Mouse (Mus musculus) heart, embryonic 16.5 days (tissue): ENCODE results near the gene Trim10. TPM values are rescaled to one million over a fixed set of nuclear protein-coding genes. Genes with fewer than 3 reads are reported as not detected.

Source experiments
- ATAC-seq: fragments of 200-750 bp; cut with Nextera tagmentation; replicated peaks from 2 replicates; pipeline ENCODE4 v1.8.0; 2017; ENCODE audit warnings: moderate number of reproducible peaks; ENCODE audit not compliant: insufficient read depth, low FRiP score; ENCODE audit errors: extremely low read depth
- H3K27ac ChIP-seq: fragments of 300-500 bp; sonication (generic); 2 replicates; pipeline ENCODE4 v1.5.1; 2014; ENCODE audit warnings: mild to moderate bottlenecking, low read length, control low read depth, moderate library complexity
- H3K27me3 ChIP-seq: fragments of 300-500 bp; sonication (generic); 2 replicates; pipeline ENCODE4 v1.6.1; 2014; ENCODE audit warnings: low read length, mixed read lengths; ENCODE audit not compliant: control insufficient read depth, insufficient read depth
- H3K36me3 ChIP-seq: fragments of 300-500 bp; sonication (generic); 2 replicates; pipeline ENCODE4 v1.6.1; 2014; ENCODE audit not compliant: control insufficient read depth, insufficient read depth
- H3K4me1 ChIP-seq: fragments of 300-500 bp; sonication (generic); 2 replicates; pipeline ENCODE4 v1.6.1; 2014; ENCODE audit warnings: low read length, mixed read lengths; ENCODE audit not compliant: control insufficient read depth, insufficient read depth
- H3K4me2 ChIP-seq: fragments of 300-500 bp; sonication (generic); 2 replicates; pipeline ENCODE4 v1.6.1; 2014; ENCODE audit warnings: low read depth, mild to moderate bottlenecking, control low read depth, low read length
- H3K4me3 ChIP-seq: fragments of 300-500 bp; sonication (generic); 2 replicates; pipeline ENCODE4 v1.5.1; 2014; ENCODE audit warnings: mild to moderate bottlenecking, control low read depth, low read length
- H3K9ac ChIP-seq: fragments of 300-500 bp; sonication (generic); 2 replicates; pipeline ENCODE4 v1.6.1; 2014; ENCODE audit warnings: low read length, control low read depth
- H3K9me3 ChIP-seq: fragments of 300-500 bp; sonication (generic); replicated peaks from 2 replicates; pipeline ENCODE4 v1.6.1; 2016; ENCODE audit warnings: low read length; ENCODE audit not compliant: control insufficient read depth
- WGBS: fragments of 180-500 bp; shearing (Covaris S2); extraction: QIAGEN DNeasy Blood & Tissue Kit; methylation state at CpG from one replicate; pipeline ENCODE4 v1.1.7; 2014; 5-methylcytosine and 5-hydroxymethylcytosine counted together
- polyA plus RNA-seq: library from polyadenylated mRNA; unstranded; fragments of >200 nt; fragmentation: Nextera tagmentation; extraction: Ambion mirVana; gene quantifications from 2 replicates; pipeline ENCODE4 v1.2.1, GENCODE M21; 2015

Gene Trim10
- polyA plus RNA-seq, 1 experiment from 2014 or later: 5.8 TPM

- peaks cover 14% of the 10 kb centered on the region for H3K4me1 ChIP-seq
- peak; percentile 99 for ATAC-seq
- WGBS: under 1% methylated on average over 54 of the region's 58 CpGs
- H3K4me3 ChIP-seq: peak within 1 kb of the TSS; percentile 79
- H3K4me2 ChIP-seq: peak within 1 kb of the TSS; percentile 84
- no peaks in the 10 kb centered on the region for H3K9me3 ChIP-seq
- no peaks in the 10 kb centered on the region; the same call in 1 of the 2 replicates for H3K36me3 ChIP-seq
- H3K27me3 ChIP-seq: no peaks in the 10 kb centered on the region
- H3K9ac ChIP-seq: peak within 1 kb of the TSS; percentile 91
- H3K27ac ChIP-seq: peak within 1 kb of the TSS; percentile 95
These were observed 32.3 kb upstream of the Trim10 start, which contains the start of gene Trim26 for GRCm38 (mm10) chr17:36836874-36837647. Gene Trim26 (plus strand): TSS chr17:36837134.

DNA sequence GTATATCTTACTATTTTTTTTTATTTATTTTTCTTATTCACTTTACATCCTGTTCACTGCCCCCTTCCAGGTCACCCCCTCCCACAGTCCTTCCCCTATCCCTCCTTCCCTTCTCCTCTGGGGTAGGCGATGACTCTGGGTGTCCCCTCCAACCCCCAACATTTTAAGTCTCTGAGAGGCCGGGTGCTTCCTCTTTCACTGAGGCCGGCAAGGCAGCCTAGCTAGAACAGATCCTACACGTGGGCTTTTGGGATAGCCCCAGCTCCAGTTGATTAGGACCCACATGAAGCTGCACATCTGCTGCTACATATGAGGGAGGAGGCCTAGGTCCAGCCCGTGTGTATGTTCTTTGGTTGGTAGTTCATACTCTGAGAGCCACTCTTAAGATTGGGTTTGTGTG, 30.4 kb upstream of the Trim10 start:
- 75% methylated on average over 5 of the region's 5 CpGs for WGBS
- ATAC-seq: no peak
- no peaks in the 10 kb centered on the region for H3K27me3 ChIP-seq
- no peak overlapping the region for H3K9ac ChIP-seq
- H3K9me3 ChIP-seq: no peaks in the 10 kb centered on the region
- no peak overlapping the region for H3K4me2 ChIP-seq
- no peak overlapping the region for H3K4me3 ChIP-seq
- peaks cover 18% of the 10 kb centered on the region for H3K4me1 ChIP-seq
- H3K27ac ChIP-seq: no peak overlapping the region
- H3K36me3 ChIP-seq: no peaks in the 10 kb centered on the region; the same call in 1 of the 2 replicates

DNA sequence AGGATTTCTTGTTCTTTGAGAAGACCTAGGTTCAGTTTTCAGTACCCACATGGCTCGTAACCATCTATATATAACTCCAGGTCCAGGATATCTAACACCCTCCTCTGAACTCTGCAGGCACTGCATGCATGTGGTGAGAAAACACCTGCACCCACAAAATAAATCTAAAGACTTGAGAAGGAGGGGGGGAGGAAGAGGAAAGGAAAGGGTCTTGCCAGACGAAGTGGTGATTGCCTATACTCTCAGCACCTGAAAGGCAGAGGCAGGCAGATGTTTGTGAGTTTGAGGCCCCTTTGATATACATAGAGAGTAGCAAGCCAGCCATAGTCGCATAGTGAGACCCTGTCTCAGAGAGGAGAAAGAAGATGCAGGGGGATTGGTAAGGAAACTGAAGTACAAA, 29.4 kb upstream of the Trim10 start:
- Histone ChIP-seq H3K27ac (no peak overlapping the region), H3K4me3 (no peak overlapping the region), H3K27me3 (no peaks in the 10 kb centered on the region), H3K36me3 (no peaks in the 10 kb centered on the region; the same call in 1 of the 2 replicates), H3K4me1 (peaks cover 23% of the 10 kb centered on the region), H3K9me3 (no peaks in the 10 kb centered on the region), H3K4me2 (no peak overlapping the region), H3K9ac (no peak overlapping the region)
- WGBS: 65% methylated on average over 3 of the region's 3 CpGs
- ATAC-seq: no peak

DNA sequence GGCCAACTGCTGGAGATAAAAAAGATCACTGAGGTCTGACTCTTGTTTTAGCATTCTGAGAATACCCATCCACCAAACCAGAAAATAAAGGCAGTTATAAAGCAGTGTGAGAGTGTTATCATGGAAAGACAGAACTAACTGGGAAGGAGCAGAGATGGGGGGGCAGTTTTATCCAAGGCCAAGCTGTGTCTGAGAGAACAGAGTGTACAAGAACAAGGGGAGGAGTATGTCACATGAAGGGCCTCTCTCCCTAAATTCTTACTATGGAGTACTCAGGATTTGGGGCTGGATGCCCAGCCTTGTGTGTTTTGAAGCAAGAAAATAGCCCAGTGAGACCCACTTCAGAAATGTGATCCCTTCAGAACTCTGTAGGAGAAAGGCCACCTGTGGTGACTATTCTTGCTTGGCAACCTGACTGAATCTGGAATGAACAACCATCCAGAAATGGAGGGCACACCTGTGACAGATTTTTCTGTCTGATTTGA, 28.4 kb upstream of the Trim10 start:
- H3K27ac ChIP-seq: no peak overlapping the region
- H3K36me3 ChIP-seq: no peaks in the 10 kb centered on the region; the same call in 1 of the 2 replicates
- no peak for ATAC-seq
- H3K27me3 ChIP-seq: no peaks in the 10 kb centered on the region
- no peak overlapping the region for H3K9ac ChIP-seq
- H3K4me3 ChIP-seq: no peak overlapping the region
- no peaks in the 10 kb centered on the region for H3K9me3 ChIP-seq
- peaks cover 22% of the 10 kb centered on the region for H3K4me1 ChIP-seq
- H3K4me2 ChIP-seq: no peak overlapping the region

DNA sequence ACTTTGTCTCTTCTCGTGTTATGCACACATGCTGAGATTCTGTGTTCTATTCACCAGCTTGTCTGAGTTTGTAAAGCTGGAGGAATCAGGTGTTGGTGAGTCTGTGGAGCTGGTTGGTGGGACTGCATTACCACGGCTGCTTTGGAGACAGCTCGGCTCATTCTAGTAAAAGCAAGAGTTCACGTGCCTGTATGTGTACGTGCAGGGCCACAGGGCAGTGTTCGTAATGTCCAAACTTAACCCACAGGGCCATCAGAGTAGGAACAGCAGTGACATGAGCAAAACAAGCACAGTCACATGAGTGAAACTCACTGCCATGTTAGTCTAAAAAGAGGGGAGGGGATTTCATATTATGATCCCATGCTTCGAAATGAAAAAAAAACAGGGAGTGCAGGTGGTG, 25.7 kb upstream of the Trim10 start:
- H3K4me1 ChIP-seq: peaks cover 12% of the 10 kb centered on the region
- H3K9ac ChIP-seq: no peak overlapping the region
- WGBS: 72% methylated on average over 7 of the region's 7 CpGs
- ATAC-seq: no peak
- H3K9me3 ChIP-seq: no peaks in the 10 kb centered on the region
- H3K4me3 ChIP-seq: no peak overlapping the region
- H3K36me3 ChIP-seq: no peaks in the 10 kb centered on the region; the same call in 1 of the 2 replicates
- no peak overlapping the region for H3K4me2 ChIP-seq
- no peaks in the 10 kb centered on the region for H3K27me3 ChIP-seq
- H3K27ac ChIP-seq: no peak overlapping the region

DNA sequence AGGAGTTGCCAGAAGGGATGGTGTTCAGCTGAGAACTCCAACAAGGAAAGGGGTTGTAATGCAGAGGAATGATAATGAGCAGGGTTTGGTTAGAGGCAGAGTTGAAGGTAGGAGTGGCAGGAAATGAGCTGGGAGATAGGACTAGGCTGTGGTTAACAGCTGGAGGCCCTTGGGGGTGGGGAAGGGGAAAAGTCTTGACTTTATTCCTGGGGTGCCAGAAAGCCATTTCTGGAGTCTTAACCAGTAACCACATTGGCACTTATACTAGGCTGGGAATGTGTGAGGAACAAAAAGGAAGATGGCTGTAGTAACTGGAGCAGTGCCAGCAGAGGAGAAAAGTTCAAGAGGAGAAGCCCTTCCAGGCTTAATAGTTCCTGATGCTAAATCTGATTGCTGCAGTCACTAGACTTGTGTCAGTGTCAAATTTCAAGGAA, 25.1 kb upstream of the Trim10 start:
- Histone ChIP-seq H3K27ac (no peak overlapping the region), H3K27me3 (no peaks in the 10 kb centered on the region), H3K9ac (no peak overlapping the region), H3K4me2 (no peak overlapping the region), H3K4me3 (no peak overlapping the region), H3K9me3 (no peaks in the 10 kb centered on the region), H3K36me3 (no peaks in the 10 kb centered on the region; the same call in 1 of the 2 replicates), H3K4me1 (peaks cover 9% of the 10 kb centered on the region)
- no peak for ATAC-seq

GRCm38 (mm10) chr17:36844725-36845124, 24.6 kb upstream of the Trim10 start:
- no peak for ATAC-seq
- Histone ChIP-seq H3K27ac (no peak overlapping the region), H3K4me3 (no peak overlapping the region), H3K9me3 (no peaks in the 10 kb centered on the region), H3K36me3 (no peaks in the 10 kb centered on the region), H3K27me3 (no peaks in the 10 kb centered on the region), H3K4me1 (peaks cover 9% of the 10 kb centered on the region), H3K4me2 (no peak overlapping the region), H3K9ac (no peak overlapping the region)
- WGBS: 52% methylated on average over 1 of the region's 1 CpGs

- H3K4me1 ChIP-seq: peaks cover 6% of the 10 kb centered on the region
- ATAC-seq: no peak
- no peak overlapping the region for H3K9ac ChIP-seq
- no peaks in the 10 kb centered on the region for H3K27me3 ChIP-seq
- 81% methylated on average over 5 of the region's 5 CpGs for WGBS
- no peak overlapping the region for H3K27ac ChIP-seq
- peaks cover 10% of the 10 kb centered on the region; the same call in 1 of the 2 replicates for H3K36me3 ChIP-seq
- no peak overlapping the region for H3K4me3 ChIP-seq
- no peaks in the 10 kb centered on the region for H3K9me3 ChIP-seq
- H3K4me2 ChIP-seq: no peak overlapping the region
These were observed 20.5 kb upstream of the Trim10 start for GRCm38 (mm10) chr17:36848911-36849310.

- no peaks in the 10 kb centered on the region; the same call in 1 of the 2 replicates for H3K4me1 ChIP-seq
- WGBS: 86% methylated on average over 2 of the region's 2 CpGs
- H3K4me3 ChIP-seq: no peak overlapping the region
- no peak overlapping the region for H3K4me2 ChIP-seq
- no peaks in the 10 kb centered on the region for H3K27me3 ChIP-seq
- no peak for ATAC-seq
- no peaks in the 10 kb centered on the region for H3K9me3 ChIP-seq
- H3K36me3 ChIP-seq: peaks cover 15% of the 10 kb centered on the region; the same call in 1 of the 2 replicates
- H3K9ac ChIP-seq: no peak overlapping the region
- no peak overlapping the region for H3K27ac ChIP-seq
These were observed 19.4 kb upstream of the Trim10 start for GRCm38 (mm10) chr17:36849992-36850391.
